Mouse (Mus musculus) heart, adult 2 months (tissue): ENCODE data around the gene Crebl2.

Experiments
- CTCF ChIP-seq: fragments of 200-600 bp; IDR thresholded peaks from 2 replicates; pipeline ENCODE4 v1.8.1; 2022; ENCODE audit warnings: antibody characterized with exemption, mild to moderate bottlenecking, moderate library complexity
- EP300 ChIP-seq: fragments of 200-500 bp; IDR thresholded peaks from 2 replicates; pipeline ENCODE4 v1.6.1; 2011; ENCODE audit warnings: low read depth, low read length, control low read depth; ENCODE audit not compliant: insufficient read depth
- POLR2A ChIP-seq: fragments of 200-500 bp; IDR thresholded peaks from 2 replicates; pipeline ENCODE4 v1.6.1; 2011; ENCODE audit warnings: mild to moderate bottlenecking, low read depth, low read length, control low read depth; ENCODE audit not compliant: insufficient read depth

DNA sequence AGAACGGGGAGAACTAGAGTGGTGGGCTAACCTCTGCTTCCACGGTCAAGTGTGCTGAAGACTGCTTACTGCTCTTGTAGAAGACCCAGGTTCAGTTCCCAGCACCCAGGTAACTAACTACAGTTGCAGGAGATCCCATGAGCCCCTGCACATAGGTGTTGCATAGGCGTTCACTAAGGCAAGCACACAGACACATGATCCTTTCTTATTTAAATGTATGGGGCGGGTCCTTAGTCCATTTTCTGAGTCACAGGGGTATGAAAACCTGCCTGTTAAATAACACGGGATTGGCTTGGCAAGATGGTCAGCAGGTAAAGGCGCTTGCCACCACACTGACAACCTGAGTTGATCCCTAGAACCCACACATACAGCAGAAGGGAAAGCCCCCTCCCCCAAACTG lies 29.1 kb downstream of the Crebl2 start:
- no peak for TF ChIP-seq CTCF
- no peak for TF ChIP-seq POLR2A
- no peak for TF ChIP-seq EP300
